In genomic region chr9:113837001-113837400, GRCm38 (mm10) we compare ENCODE assay signal across 24 mouse cellular contexts.
DNase-seq lines count a peak whose midpoint lies in the region; ATAC-seq and TF ChIP-seq lines count a peak whose summit lies in the region.
"Had no signal": no experiment of that assay in that cellular context is flagged by ENCODE, and none has a peak within 500 bp of the region (broad histone marks: within the 10 kb centered on the region; RNA-seq: fewer than 3 reads in every experiment).

No protein-coding gene starts in this region.

- 0 out of 2 replicates have a peak, but pooled peaks cover 12% of the 10 kb centered on the region for H3K36me3 ChIP-seq in forebrain, embryonic 14.5 days (ENCODE audit: control insufficient read depth, insufficient read depth, low read length)
- peaks cover 7% of the 10 kb centered on the region for H3K36me3 ChIP-seq in forebrain, embryonic 10.5 days (replicated peaks)
- H3K36me3 ChIP-seq in midbrain, embryonic 16.5 days (ENCODE audit: control insufficient read depth, insufficient read depth, low read length) = 0 out of 2 replicates have a peak, but pooled peaks cover 2% of the 10 kb centered on the region
- H3K36me3 ChIP-seq in thymus, adult 2 months (ENCODE audit: control insufficient read depth, insufficient read depth, low read length) = no peaks in the 10 kb centered on the region

- H3K4me1 ChIP-seq in forebrain, embryonic 14.5 days (ENCODE audit: control insufficient read depth, insufficient read depth, low read length) = no peaks in the 10 kb centered on the region
- no peaks in the 10 kb centered on the region for H3K4me1 ChIP-seq in forebrain, embryonic 10.5 days
- H3K4me1 ChIP-seq in midbrain, embryonic 16.5 days (ENCODE audit: control insufficient read depth, insufficient read depth, low read length) = no peaks in the 10 kb centered on the region
- no peaks in the 10 kb centered on the region for H3K4me1 ChIP-seq in thymus, adult 2 months (replicated peaks; ENCODE audit: control insufficient read depth, insufficient read depth, low read length)
- H3K4me1 ChIP-seq: embryonic facial prominence, embryonic 10.5 days; embryonic facial prominence, embryonic 12.5 days; forebrain, embryonic 12.5 days; forebrain, embryonic 15.5 days had no signal

- no peaks in the 10 kb centered on the region for H3K27me3 ChIP-seq in forebrain, embryonic 14.5 days (replicated peaks; ENCODE audit: control insufficient read depth, insufficient read depth, low read length)
- H3K27me3 ChIP-seq in forebrain, embryonic 10.5 days (ENCODE audit: poor library complexity, severe bottlenecking) = no peaks in the 10 kb centered on the region
- H3K27me3 ChIP-seq in midbrain, embryonic 16.5 days (ENCODE audit: control insufficient read depth, insufficient read depth, low read depth, low read length) = no peaks in the 10 kb centered on the region
- no peaks in the 10 kb centered on the region for H3K27me3 ChIP-seq in thymus, adult 2 months (ENCODE audit: control insufficient read depth, insufficient read depth, low read length)
- H3K27me3 ChIP-seq: CH12.LX; embryonic facial prominence, embryonic 12.5 days; forebrain, embryonic 12.5 days; forebrain, embryonic 15.5 days; Patski had no signal

- H3K27ac ChIP-seq in forebrain, embryonic 14.5 days (ENCODE audit: low read depth, low read length) = no peak overlapping the region
- H3K27ac ChIP-seq in forebrain, embryonic 10.5 days = no peak overlapping the region
- no peak overlapping the region for H3K27ac ChIP-seq in midbrain, embryonic 16.5 days (ENCODE audit: low read length)
- H3K27ac ChIP-seq in thymus, adult 2 months (ENCODE audit: control insufficient read depth, insufficient read depth, low read length) = no peak overlapping the region
- H3K27ac ChIP-seq: embryonic facial prominence, embryonic 10.5 days; embryonic facial prominence, embryonic 12.5 days; forebrain, embryonic 12.5 days; forebrain, embryonic 15.5 days had no signal

- TF ChIP-seq POLR2A in thymus, adult 2 months (IDR thresholded peaks at IDR 0.05; ENCODE audit: control insufficient read depth, extremely low read depth, insufficient read depth, low read length, poor library complexity) = no peak

- H3K9ac ChIP-seq in forebrain, embryonic 14.5 days (ENCODE audit: low read length) = no peak overlapping the region
- H3K9ac ChIP-seq in midbrain, embryonic 16.5 days (ENCODE audit: low read depth, low read length) = no peak overlapping the region
- H3K9ac ChIP-seq: embryonic facial prominence, embryonic 12.5 days; forebrain, embryonic 12.5 days; forebrain, embryonic 15.5 days; forebrain, postnatal 0 days had no signal

- ATAC-seq in forebrain, embryonic 14.5 days = no peak
- ATAC-seq in granulocyte monocyte progenitor cell, adult 5-6 weeks (replicated peaks; ENCODE audit: poor library complexity, severe bottlenecking) = peak; percentile 71
- no peak for ATAC-seq in midbrain, embryonic 16.5 days
- ATAC-seq: activated CD4-positive, CD25-positive, alpha-beta regulatory T cell, adult 4 months; CD4-positive, CD25-positive, alpha-beta regulatory T cell, adult 4 months; forebrain, embryonic 15.5 days; forebrain, postnatal 0 days; Patski had no signal

- no peak for TF ChIP-seq CTCF in thymus, adult 2 months (IDR thresholded peaks at IDR 0.05; ENCODE audit: borderline replicate concordance, control insufficient read depth, extremely low read depth, insufficient read depth, low read length, poor library complexity)

- DNase-seq in forebrain, embryonic 14.5 days (ENCODE audit: low spot score) = peak; percentile 6
- no peak for DNase-seq in forebrain, embryonic 10.5 days (ENCODE audit: extremely low spot score, low spot score)
- peak; percentile 19 for DNase-seq in adipocyte (ENCODE audit: low spot score)
- DNase-seq in thymus, adult 2 months = no peak
- DNase-seq: adrenal gland, adult 2 months; adrenal gland, postnatal 10 days; adrenal gland, postnatal 25 days; B cell, adult 2 months; cerebellum, adult 11-12 months; cerebellum, adult 9-10 months; cerebellum, postnatal 10 days; cerebellum, postnatal 25 days; forebrain, postnatal 0 days had no signal

- H3K4me2 ChIP-seq in forebrain, embryonic 14.5 days (ENCODE audit: low read length) = no peak overlapping the region
- H3K4me2 ChIP-seq in midbrain, embryonic 16.5 days (ENCODE audit: low read length) = no peak overlapping the region
- H3K4me2 ChIP-seq: embryonic facial prominence, embryonic 12.5 days; forebrain, embryonic 12.5 days; forebrain, embryonic 15.5 days had no signal

- WGBS in forebrain, embryonic 14.5 days = 90% methylated on average over 4 of the region's 4 CpGs
- 90% methylated on average over 4 of the region's 4 CpGs for WGBS in forebrain, embryonic 10.5 days
- WGBS in midbrain, embryonic 16.5 days = 92% methylated on average over 3 of the region's 4 CpGs
- WGBS in thymus, adult 2 months = 86% methylated on average over 4 of the region's 4 CpGs

- H3K4me3 ChIP-seq in forebrain, embryonic 14.5 days (ENCODE audit: low read depth, low read length) = no peak overlapping the region
- H3K4me3 ChIP-seq in forebrain, embryonic 10.5 days = no peak overlapping the region
- no peak overlapping the region for H3K4me3 ChIP-seq in midbrain, embryonic 16.5 days (ENCODE audit: low read depth, low read length)
- H3K4me3 ChIP-seq in thymus, adult 2 months (ENCODE audit: control insufficient read depth, insufficient read depth, low read length) = no peak overlapping the region
- H3K4me3 ChIP-seq: embryonic facial prominence, embryonic 10.5 days; embryonic facial prominence, embryonic 12.5 days; forebrain, embryonic 12.5 days; forebrain, embryonic 15.5 days had no signal

- H3K9me3 ChIP-seq in forebrain, embryonic 14.5 days (replicated peaks; ENCODE audit: control insufficient read depth, low read length) = no peaks in the 10 kb centered on the region
- no peaks in the 10 kb centered on the region for H3K9me3 ChIP-seq in forebrain, embryonic 10.5 days
- H3K9me3 ChIP-seq in midbrain, embryonic 16.5 days (replicated peaks; ENCODE audit: control insufficient read depth, low read length, poor library complexity, severe bottlenecking) = no peaks in the 10 kb centered on the region
- H3K9me3 ChIP-seq: embryonic facial prominence, embryonic 10.5 days; embryonic facial prominence, embryonic 12.5 days; forebrain, embryonic 12.5 days; forebrain, embryonic 15.5 days; G1E had no signal

Comparison
In these comparisons a context has a peak if more than half of its experiments do, and no peak if none do; other contexts are left out.
1. DNase-seq: peak in forebrain, embryonic 14.5 days (single experiment) and adipocyte (single experiment); none in forebrain, embryonic 10.5 days (single experiment) and thymus, adult 2 months (single experiment).